Mouse (Mus musculus) frontal cortex, adult (tissue): ENCODE measurements at regions not wholly inside any gene's neighbourhood (a gene's known extent, or its start where the extent isn't known, plus 50 kb on each side); places are given as distances from the start of the nearest gene placed in this dataset.
A peak's percentile ranks its signal among the peaks of the same experiment; 100 is the strongest.
"Not testable (repeated sequence)": the region's sequence is repeated elsewhere in the genome, so short reads cannot be mapped to it uniquely, and the experiment has no call there.

ENCODE experiments used
- ATAC-seq: cut with Nextera tagmentation; 2 replicates; pipeline ENCODE4 v1.9.2; 2017; ENCODE audit warnings: mild to moderate bottlenecking, moderate library complexity, mixed read lengths; ENCODE audit not compliant: low TSS enrichment

- no peak for ATAC-seq
Observed at GRCm38 (mm10) chr4:31225741-31226140, 738.2 kb upstream of the Map3k7 start.

- no peak for ATAC-seq
Observed at GRCm38 (mm10) chr4:31268825-31269495, 694.9 kb upstream of the Map3k7 start.

- ATAC-seq = no peak
Observed at GRCm38 (mm10) chr4:31274131-31274530, 689.8 kb upstream of the Map3k7 start.

GRCm38 (mm10) chr4:31290301-31290975 lies 673.5 kb upstream of the Map3k7 start:
- ATAC-seq = no peak

- no peak for ATAC-seq
Observed at GRCm38 (mm10) chr4:31293752-31294151, 670.1 kb upstream of the Map3k7 start.

GRCm38 (mm10) chr4:31297848-31298247 lies 666.0 kb upstream of the Map3k7 start:
- peak; percentile 95 for ATAC-seq

- ATAC-seq = no peak
Observed at GRCm38 (mm10) chr4:31319269-31319668, 644.6 kb upstream of the Map3k7 start.

- ATAC-seq = peak; percentile 31; the same call in 1 of the 2 replicates
Observed at GRCm38 (mm10) chr4:31320734-31321507, 643.0 kb upstream of the Map3k7 start.

- peak; percentile 15; the same call in 1 of the 2 replicates for ATAC-seq
Observed at GRCm38 (mm10) chr4:31323816-31324215, 640.1 kb upstream of the Map3k7 start.

GRCm38 (mm10) chr4:31328798-31329197 lies 635.1 kb upstream of the Map3k7 start:
- ATAC-seq = peak; percentile 72

GRCm38 (mm10) chr4:31331053-31331452 lies 632.8 kb upstream of the Map3k7 start:
- peak; percentile 59; the same call in 1 of the 2 replicates for ATAC-seq

GRCm38 (mm10) chr4:31335686-31336085 lies 628.2 kb upstream of the Map3k7 start:
- no peak for ATAC-seq

GRCm38 (mm10) chr4:31337980-31338379 lies 625.9 kb upstream of the Map3k7 start:
- no peak for ATAC-seq

GRCm38 (mm10) chr4:31343312-31344248 lies 620.3 kb upstream of the Map3k7 start:
- no peak for ATAC-seq

- ATAC-seq = not testable (repeated sequence)
Observed at GRCm38 (mm10) chr4:31354046-31354445, 609.9 kb upstream of the Map3k7 start.

GRCm38 (mm10) chr4:31354953-31355352 lies 608.9 kb upstream of the Map3k7 start:
- no peak for ATAC-seq

- ATAC-seq = no peak
Observed at GRCm38 (mm10) chr4:31366172-31366571, 597.7 kb upstream of the Map3k7 start.

GRCm38 (mm10) chr4:31367031-31367430 lies 596.9 kb upstream of the Map3k7 start:
- ATAC-seq = no peak

- ATAC-seq = peak; percentile 52; the same call in 1 of the 2 replicates
Observed at GRCm38 (mm10) chr4:31370062-31370461, 593.8 kb upstream of the Map3k7 start.

- ATAC-seq = no peak
Observed at GRCm38 (mm10) chr4:31381069-31381969, 582.6 kb upstream of the Map3k7 start.
